In genomic region chr15:79892995-79893823, GRCm38 (mm10) we compare ENCODE assay signal across 9 mouse cellular contexts. TPM values are rescaled to one million over a fixed set of nuclear protein-coding genes. Genes with fewer than 3 reads are reported as not detected.
DNase-seq lines count a peak whose midpoint lies in the region; ATAC-seq lines count a peak whose summit lies in the region.
"Had no signal": no experiment of that assay in that cellular context is flagged by ENCODE, and none has a peak within 500 bp of the region (broad histone marks: within the 10 kb centered on the region; RNA-seq: fewer than 3 reads in every experiment).

No protein-coding gene starts in this region.

- DNase-seq in kidney, postnatal 36 days, result no peak
- DNase-seq in ZHBTc4 (ENCODE audit: low read depth, low spot score), result peak; percentile 57
- DNase-seq in intestine, embryonic 14.5 days (ENCODE audit: low spot score), result no peak
- DNase-seq in adrenal gland, postnatal 4 days (ENCODE audit: low spot score in 2 of 2), result no peak
- no peak for DNase-seq in gastrocnemius, adult 18-20 months (ENCODE audit: low spot score)
- DNase-seq in kidney, postnatal 14 days, result no peak

- 69% methylated on average over 15 of the region's 15 CpGs for WGBS in kidney, embryonic 16.5 days
- WGBS in intestine, embryonic 14.5 days, result 78% methylated on average over 15 of the region's 15 CpGs

- ATAC-seq in kidney, embryonic 16.5 days (ENCODE audit: low FRiP score, low TSS enrichment), result no peak
- ATAC-seq in intestine, embryonic 14.5 days (replicated peaks; ENCODE audit: low FRiP score, low TSS enrichment, low read depth), result no peak
- peak; percentile 52 for ATAC-seq in monocyte, adult 5-6 weeks (replicated peaks; ENCODE audit: insufficient number of reproducible peaks, low FRiP score, low TSS enrichment, poor library complexity, severe bottlenecking)

- H3K9me3 ChIP-seq in kidney, embryonic 16.5 days (ENCODE audit: low read length), result no peaks in the 10 kb centered on the region
- no peaks in the 10 kb centered on the region for H3K9me3 ChIP-seq in intestine, embryonic 14.5 days (ENCODE audit: control insufficient read depth, low read length)

- no peaks in the 10 kb centered on the region for H3K27me3 ChIP-seq in kidney, embryonic 16.5 days (ENCODE audit: insufficient read depth, low read length)
- peaks cover 3% of the 10 kb centered on the region; the same call in 1 of the 2 replicates for H3K27me3 ChIP-seq in intestine, embryonic 14.5 days (replicated peaks; ENCODE audit: control insufficient read depth, insufficient read depth, low read length)

- no peaks in the 10 kb centered on the region for H3K36me3 ChIP-seq in kidney, embryonic 16.5 days (ENCODE audit: insufficient read depth, low read length)
- no peaks in the 10 kb centered on the region for H3K36me3 ChIP-seq in intestine, embryonic 14.5 days (ENCODE audit: control insufficient read depth, insufficient read depth, low read length)

- H3K27ac ChIP-seq in kidney, embryonic 16.5 days (ENCODE audit: low read length), result peak overlapping the region; percentile 88; the same call in 1 of the 2 replicates
- H3K27ac ChIP-seq in intestine, embryonic 14.5 days (ENCODE audit: low read depth), result no peak overlapping the region

- peak overlapping the region; percentile 71 for H3K9ac ChIP-seq in kidney, embryonic 16.5 days (replicated peaks; ENCODE audit: low read length)
- 0 out of 2 replicates have a peak overlapping the region, but pooled peaks have one; percentile 43 for H3K9ac ChIP-seq in intestine, embryonic 14.5 days (ENCODE audit: low read length)

- peak overlapping the region; percentile 55 for H3K4me3 ChIP-seq in kidney, embryonic 16.5 days (ENCODE audit: low read length)
- peak overlapping the region; percentile 43 for H3K4me3 ChIP-seq in intestine, embryonic 14.5 days (ENCODE audit: low read depth, low read length)

- peaks cover 16% of the 10 kb centered on the region for H3K4me1 ChIP-seq in kidney, embryonic 16.5 days (ENCODE audit: insufficient read depth, low read length)
- no peaks in the 10 kb centered on the region; the same call in 1 of the 2 replicates for H3K4me1 ChIP-seq in intestine, embryonic 14.5 days (replicated peaks; ENCODE audit: control insufficient read depth, insufficient read depth, low read length)

- H3K4me2 ChIP-seq in kidney, embryonic 16.5 days (replicated peaks; ENCODE audit: low read depth, low read length), result peak overlapping the region; percentile 73
- peak overlapping the region; percentile 60 for H3K4me2 ChIP-seq in intestine, embryonic 14.5 days (ENCODE audit: low read length)

RNA-seq across cellular contexts. Expression of gene Apobec3, which starts 1.8 kb away (rescaled TPM):
- 29.3 and 36.5 TPM in 2 replicates for polyA plus RNA-seq in kidney, embryonic 16.5 days (2015; fragmentation: Nextera tagmentation; extraction: Ambion mirVana)
- 11.3 and 12.5 TPM in 2 replicates for polyA plus RNA-seq in intestine, embryonic 14.5 days (2014; fragmentation: Nextera tagmentation; extraction: Ambion mirVana)
- 85.0 to 218 TPM (median 113 TPM) in 3 replicates for total RNA-seq in monocyte, adult 5-6 weeks (2017)
- total RNA-seq in adrenal gland, postnatal 4 days (2021), result 10 to 100 TPM; 28.4 to 33.4 TPM
- 1 to 10 TPM; 1.6 to 2.3 TPM for total RNA-seq in gastrocnemius, adult 18-20 months (2021)

RNA-seq across cellular contexts. Expression of gene Cbx6, which starts 58.7 kb away (rescaled TPM):
- 52.1 and 58.8 TPM in 2 replicates for polyA plus RNA-seq in kidney, embryonic 16.5 days (2015; fragmentation: Nextera tagmentation; extraction: Ambion mirVana)
- 30.7 and 31.6 TPM in 2 replicates for polyA plus RNA-seq in intestine, embryonic 14.5 days (2014; fragmentation: Nextera tagmentation; extraction: Ambion mirVana)
- 2.5 to 7.1 TPM (median 6.5 TPM) in 3 replicates for total RNA-seq in monocyte, adult 5-6 weeks (2017)
- total RNA-seq in adrenal gland, postnatal 4 days (2021), result 100 to 1,000 TPM; 105 TPM
- total RNA-seq in gastrocnemius, adult 18-20 months (2021), result 1 to 10 TPM; 7.0 to 7.8 TPM

RNA-seq across cellular contexts. Expression of gene Npcd, which starts 59.2 kb away (rescaled TPM):
- not detected in 2 replicates for polyA plus RNA-seq in kidney, embryonic 16.5 days (2015; fragmentation: Nextera tagmentation; extraction: Ambion mirVana)
- not detected in 2 replicates for polyA plus RNA-seq in intestine, embryonic 14.5 days (2014; fragmentation: Nextera tagmentation; extraction: Ambion mirVana)
- total RNA-seq in monocyte, adult 5-6 weeks (2017), result not detected in 3 replicates
- 1 to 10 TPM; 3.7 to 4.2 TPM for total RNA-seq in adrenal gland, postnatal 4 days (2021)
- total RNA-seq in gastrocnemius, adult 18-20 months (2021), result under 1 TPM in 1 of 2 experiments, not detected in 1; 0.55 TPM
- total RNA-seq: hematopoietic stem cell, adult 5-6 weeks had no signal

Comparison
In these comparisons a context has a peak if more than half of its experiments do, and no peak if none do; other contexts are left out.
1. RNA of gene Apobec3, which starts 1.8 kb away (total RNA-seq): 85.0 to 218 TPM in monocyte, adult 5-6 weeks and 28.4 to 33.4 TPM in adrenal gland, postnatal 4 days; 1.6 to 2.3 TPM in gastrocnemius, adult 18-20 months; every median in the first group is over 4 times any median in the second.
2. RNA of gene Cbx6, which starts 58.7 kb away (total RNA-seq): 105 TPM in adrenal gland, postnatal 4 days; 7.0 to 7.8 TPM in gastrocnemius, adult 18-20 months and 2.5 to 7.1 TPM in monocyte, adult 5-6 weeks; every median in the first group is over 10 times any median in the second.